Mouse (Mus musculus): ENCODE results near the gene Scap. TPM values are rescaled to one million over a fixed set of nuclear protein-coding genes. Genes with fewer than 3 reads are reported as not detected.
A peak's percentile ranks its signal among the peaks of the same experiment; 100 is the strongest.

Gene Scap
- polyA plus RNA-seq, 1 experiment from 2014 or later: 38.7 TPM

DNA sequence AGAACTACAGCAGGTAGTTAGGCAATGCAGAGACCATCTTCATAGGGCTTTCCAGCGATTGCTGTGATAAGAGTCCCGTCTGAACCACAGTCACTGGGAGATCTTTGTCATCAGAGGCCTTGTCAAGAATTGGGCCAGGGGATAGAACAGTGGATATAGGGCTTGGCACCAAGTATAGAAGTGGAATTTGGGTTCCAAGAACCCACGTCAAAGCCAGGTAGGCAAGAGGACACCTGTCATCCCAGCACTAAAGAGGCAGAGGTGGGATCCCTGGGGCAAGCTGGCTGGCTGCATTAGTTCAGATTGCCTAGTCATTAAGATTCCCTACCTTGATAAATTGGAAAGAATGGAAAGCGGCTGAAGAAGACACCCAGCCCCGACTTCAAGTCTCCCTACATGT lies 26.7 kb upstream of the Scap start:
- no peak overlapping the region for H3K27ac ChIP-seq (ENCODE audit: low read length)
- no peaks in the 10 kb centered on the region for H3K27me3 ChIP-seq (ENCODE audit: insufficient read depth, low read length)
- H3K4me2 ChIP-seq (replicated peaks; ENCODE audit: low read depth, low read length): no peak overlapping the region
- no peak for ATAC-seq (ENCODE audit: low FRiP score, low TSS enrichment)
- peaks cover 14% of the 10 kb centered on the region for H3K36me3 ChIP-seq (ENCODE audit: insufficient read depth, low read length)
- 91% methylated on average over 5 of the region's 5 CpGs for WGBS
- H3K4me3 ChIP-seq (ENCODE audit: low read length): no peak overlapping the region
- peaks cover 8% of the 10 kb centered on the region for H3K9me3 ChIP-seq (ENCODE audit: low read length)
- no peak overlapping the region for H3K9ac ChIP-seq (replicated peaks; ENCODE audit: low read length)
- H3K4me1 ChIP-seq (ENCODE audit: insufficient read depth, low read length): peaks cover 9% of the 10 kb centered on the region

DNA sequence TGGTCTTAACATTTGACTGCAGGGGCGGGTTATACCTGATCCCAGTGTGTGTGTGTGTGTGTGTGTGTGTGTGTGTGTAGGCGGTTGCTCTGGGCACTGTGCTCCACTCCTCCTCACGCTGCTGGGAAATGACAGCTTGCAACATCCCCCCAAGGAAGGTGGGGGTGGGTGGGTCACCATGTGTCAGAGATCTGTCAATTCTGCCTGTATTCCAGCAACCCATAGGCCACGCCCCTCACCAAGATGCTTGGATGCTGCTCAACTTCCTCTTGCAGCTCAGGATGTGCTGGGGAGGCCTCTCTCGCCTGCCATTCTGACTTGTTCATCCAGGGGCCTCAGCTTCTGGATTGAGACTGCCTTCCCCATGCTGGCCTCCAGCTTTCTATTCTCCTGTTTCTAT lies 18.4 kb upstream of the Scap start:
- Histone ChIP-seq H3K27me3 (ENCODE audit: insufficient read depth, low read length) (no peaks in the 10 kb centered on the region), H3K4me1 (ENCODE audit: insufficient read depth, low read length) (no peaks in the 10 kb centered on the region), H3K27ac (ENCODE audit: low read length) (no peak overlapping the region), H3K9ac (replicated peaks; ENCODE audit: low read length) (no peak overlapping the region), H3K9me3 (ENCODE audit: low read length) (no peaks in the 10 kb centered on the region), H3K4me3 (ENCODE audit: low read length) (no peak overlapping the region), H3K4me2 (replicated peaks; ENCODE audit: low read depth, low read length) (no peak overlapping the region), H3K36me3 (ENCODE audit: insufficient read depth, low read length) (peaks cover 57% of the 10 kb centered on the region)
- 54% methylated on average over 5 of the region's 5 CpGs for WGBS
- 0 out of 2 replicates have a peak, but pooled peaks have one; percentile 46 for ATAC-seq (ENCODE audit: low FRiP score, low TSS enrichment)

DNA sequence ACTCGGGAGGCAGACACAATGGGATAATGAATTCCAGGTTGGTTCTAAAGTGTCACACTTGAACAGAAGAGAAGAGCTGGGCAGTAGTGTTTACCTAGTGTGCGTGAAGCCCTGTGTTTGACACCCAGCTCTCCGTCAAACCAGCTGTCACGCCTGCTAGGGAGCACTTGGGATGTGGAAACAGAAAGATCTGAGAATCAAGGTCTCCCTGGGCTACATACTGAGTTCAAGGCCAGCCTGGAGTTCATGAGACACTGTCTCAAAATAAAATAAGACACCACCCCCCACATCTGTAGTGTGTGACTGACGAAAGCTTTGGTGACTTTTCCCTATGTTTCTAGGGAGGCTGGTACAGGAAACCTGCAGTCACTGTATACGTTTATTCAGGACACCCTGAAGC lies 17.7 kb upstream of the Scap start:
- H3K27ac ChIP-seq (ENCODE audit: low read length): no peak overlapping the region
- no peaks in the 10 kb centered on the region for H3K4me1 ChIP-seq (ENCODE audit: insufficient read depth, low read length)
- WGBS: 67% methylated on average over 6 of the region's 6 CpGs
- no peaks in the 10 kb centered on the region for H3K9me3 ChIP-seq (ENCODE audit: low read length)
- H3K4me2 ChIP-seq (replicated peaks; ENCODE audit: low read depth, low read length): no peak overlapping the region
- H3K27me3 ChIP-seq (ENCODE audit: insufficient read depth, low read length): no peaks in the 10 kb centered on the region
- no peak overlapping the region for H3K4me3 ChIP-seq (ENCODE audit: low read length)
- peaks cover 52% of the 10 kb centered on the region for H3K36me3 ChIP-seq (ENCODE audit: insufficient read depth, low read length)
- ATAC-seq (ENCODE audit: low FRiP score, low TSS enrichment): no peak
- H3K9ac ChIP-seq (replicated peaks; ENCODE audit: low read length): no peak overlapping the region

DNA sequence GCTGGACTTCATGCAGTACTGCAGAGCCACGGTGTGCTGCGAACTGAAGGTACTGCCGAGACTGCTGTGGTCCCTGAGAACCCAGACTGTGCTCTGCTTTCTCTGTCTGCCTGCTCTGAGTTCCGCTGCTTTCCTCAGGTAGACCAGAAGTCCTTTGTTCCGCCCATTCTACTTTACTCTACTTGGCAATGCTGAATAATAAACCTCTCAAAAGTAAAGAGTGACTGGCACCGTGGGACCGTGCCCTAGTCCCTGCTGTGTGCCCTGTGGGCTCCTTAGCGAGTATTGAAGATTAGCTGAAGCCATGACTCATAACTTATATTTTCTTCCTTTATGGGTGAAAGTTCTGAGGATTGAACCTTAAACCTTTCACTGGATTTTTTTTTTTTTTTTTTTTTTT lies 17.2 kb upstream of the Scap start:
- Histone ChIP-seq H3K4me2 (replicated peaks; ENCODE audit: low read depth, low read length) (no peak overlapping the region), H3K4me3 (ENCODE audit: low read length) (no peak overlapping the region), H3K27ac (ENCODE audit: low read length) (no peak overlapping the region), H3K27me3 (ENCODE audit: insufficient read depth, low read length) (no peaks in the 10 kb centered on the region), H3K36me3 (ENCODE audit: insufficient read depth, low read length) (peaks cover 47% of the 10 kb centered on the region), H3K9ac (replicated peaks; ENCODE audit: low read length) (no peak overlapping the region), H3K9me3 (ENCODE audit: low read length) (no peaks in the 10 kb centered on the region), H3K4me1 (ENCODE audit: insufficient read depth, low read length) (no peaks in the 10 kb centered on the region)
- no peak for ATAC-seq (ENCODE audit: low FRiP score, low TSS enrichment)
- 93% methylated on average over 8 of the region's 8 CpGs for WGBS

DNA sequence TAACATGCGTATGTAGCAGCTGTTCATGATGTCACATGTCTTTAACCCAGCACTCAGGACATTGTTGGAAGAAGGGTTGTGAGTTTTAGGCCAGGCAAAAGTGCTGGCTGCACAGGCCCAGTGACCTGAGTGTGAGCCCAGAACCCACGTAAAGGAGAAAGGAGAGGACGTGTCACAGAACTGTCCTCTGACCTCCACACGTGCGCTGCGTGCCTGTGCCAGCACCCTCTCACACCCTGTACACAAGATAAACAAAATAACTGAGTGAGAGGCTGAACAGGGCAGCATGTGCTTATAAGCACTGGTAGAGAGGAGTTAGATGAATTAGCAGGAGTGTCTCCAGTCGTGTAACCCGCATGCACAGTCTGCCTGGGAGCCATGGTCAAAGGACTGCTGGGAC lies 16.6 kb upstream of the Scap start:
- Histone ChIP-seq H3K4me1 (ENCODE audit: insufficient read depth, low read length) (no peaks in the 10 kb centered on the region), H3K27me3 (ENCODE audit: insufficient read depth, low read length) (no peaks in the 10 kb centered on the region), H3K27ac (ENCODE audit: low read length) (no peak overlapping the region), H3K36me3 (ENCODE audit: insufficient read depth, low read length) (peaks cover 43% of the 10 kb centered on the region), H3K4me3 (ENCODE audit: low read length) (no peak overlapping the region), H3K4me2 (replicated peaks; ENCODE audit: low read depth, low read length) (no peak overlapping the region), H3K9me3 (ENCODE audit: low read length) (no peaks in the 10 kb centered on the region), H3K9ac (replicated peaks; ENCODE audit: low read length) (no peak overlapping the region)
- 91% methylated on average over 8 of the region's 8 CpGs for WGBS
- ATAC-seq (ENCODE audit: low FRiP score, low TSS enrichment): no peak

DNA sequence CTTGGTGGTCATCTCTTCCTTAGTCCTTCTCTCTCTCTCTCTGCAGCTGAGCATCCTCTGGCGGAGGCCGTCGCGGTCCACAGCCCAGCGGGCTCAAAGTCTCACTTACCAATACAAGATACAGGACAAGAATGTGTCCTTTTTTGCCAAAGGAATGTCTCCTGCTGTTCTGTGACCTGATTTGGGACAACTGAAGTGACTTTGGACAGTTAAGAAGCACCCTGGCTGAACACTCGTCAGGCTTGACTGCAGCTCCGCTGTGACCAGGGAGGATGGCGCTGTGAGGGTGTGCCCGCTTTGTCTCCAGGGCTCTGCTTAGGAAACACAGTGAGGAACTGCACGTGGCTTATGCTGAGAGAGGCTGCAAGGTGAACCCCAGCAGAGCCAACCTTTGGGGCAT lies 12.3 kb upstream of the Scap start:
- Histone ChIP-seq H3K9me3 (ENCODE audit: low read length) (no peaks in the 10 kb centered on the region), H3K9ac (replicated peaks; ENCODE audit: low read length) (no peak overlapping the region), H3K4me2 (replicated peaks; ENCODE audit: low read depth, low read length) (no peak overlapping the region), H3K36me3 (ENCODE audit: insufficient read depth, low read length) (peaks cover 20% of the 10 kb centered on the region; the same call in 1 of the 2 replicates), H3K4me1 (ENCODE audit: insufficient read depth, low read length) (no peaks in the 10 kb centered on the region), H3K27me3 (ENCODE audit: insufficient read depth, low read length) (no peaks in the 10 kb centered on the region), H3K4me3 (ENCODE audit: low read length) (no peak overlapping the region), H3K27ac (ENCODE audit: low read length) (no peak overlapping the region)
- peak; percentile 86 for ATAC-seq (ENCODE audit: low FRiP score, low TSS enrichment)
- WGBS: 81% methylated on average over 10 of the region's 10 CpGs

DNA sequence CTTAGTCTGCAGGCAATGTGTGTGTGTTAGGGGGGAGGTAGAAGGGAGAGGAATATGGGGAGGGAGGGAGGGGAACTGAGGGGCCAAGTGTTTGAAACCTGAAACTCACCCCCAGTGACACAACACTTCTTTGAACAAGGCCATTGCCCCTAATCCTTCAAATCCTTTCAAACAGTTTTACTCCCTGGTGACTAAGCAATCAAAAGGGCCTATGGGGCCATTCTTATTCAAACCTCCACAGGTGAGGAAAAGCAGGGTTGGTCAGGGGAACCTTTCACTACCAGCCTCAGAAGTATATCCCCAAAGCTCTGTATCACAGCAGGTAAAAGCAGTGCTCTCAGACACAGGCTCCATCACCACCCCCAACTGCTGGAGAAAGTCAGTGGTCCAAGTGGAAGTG lies 10.1 kb upstream of the Scap start:
- no peak for ATAC-seq (ENCODE audit: low FRiP score, low TSS enrichment)
- no peaks in the 10 kb centered on the region for H3K27me3 ChIP-seq (ENCODE audit: insufficient read depth, low read length)
- no peak overlapping the region for H3K9ac ChIP-seq (replicated peaks; ENCODE audit: low read length)
- H3K27ac ChIP-seq (ENCODE audit: low read length): no peak overlapping the region
- no peaks in the 10 kb centered on the region for H3K9me3 ChIP-seq (ENCODE audit: low read length)
- H3K4me3 ChIP-seq (ENCODE audit: low read length): no peak overlapping the region
- no peaks in the 10 kb centered on the region for H3K4me1 ChIP-seq (ENCODE audit: insufficient read depth, low read length)
- H3K36me3 ChIP-seq (ENCODE audit: insufficient read depth, low read length): 0 out of 2 replicates have a peak, but pooled peaks cover 8% of the 10 kb centered on the region
- H3K4me2 ChIP-seq (replicated peaks; ENCODE audit: low read depth, low read length): no peak overlapping the region

DNA sequence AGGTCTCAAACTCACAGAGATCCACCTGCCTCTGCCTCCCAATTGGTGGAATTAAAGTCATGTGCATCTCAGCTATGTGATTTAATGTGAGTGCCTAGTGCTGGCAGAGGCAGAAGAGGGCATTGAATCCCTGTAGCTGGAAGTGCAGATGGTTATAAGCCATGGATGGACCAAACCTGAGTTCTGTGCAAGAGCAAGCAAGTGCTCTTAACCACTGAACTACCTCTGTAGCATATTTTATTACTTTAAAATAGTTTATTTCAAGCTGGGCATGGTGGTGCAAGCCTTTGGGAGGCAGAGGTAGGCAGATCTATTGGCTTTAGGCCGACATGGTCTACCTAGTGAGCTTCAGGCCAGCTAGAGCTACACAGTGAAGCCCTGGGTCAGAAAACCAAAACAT lies 8.9 kb upstream of the Scap start:
- H3K9me3 ChIP-seq (ENCODE audit: low read length): no peaks in the 10 kb centered on the region
- H3K4me1 ChIP-seq (ENCODE audit: insufficient read depth, low read length): no peaks in the 10 kb centered on the region
- H3K36me3 ChIP-seq (ENCODE audit: insufficient read depth, low read length): 0 out of 2 replicates have a peak, but pooled peaks cover 4% of the 10 kb centered on the region
- no peak overlapping the region for H3K27ac ChIP-seq (ENCODE audit: low read length)
- ATAC-seq (ENCODE audit: low FRiP score, low TSS enrichment): no peak
- H3K4me3 ChIP-seq (ENCODE audit: low read length): no peak overlapping the region
- no peak overlapping the region for H3K9ac ChIP-seq (replicated peaks; ENCODE audit: low read length)
- no peak overlapping the region for H3K4me2 ChIP-seq (replicated peaks; ENCODE audit: low read depth, low read length)
- 87% methylated on average over 1 of the region's 1 CpGs for WGBS
- H3K27me3 ChIP-seq (ENCODE audit: insufficient read depth, low read length): no peaks in the 10 kb centered on the region

DNA sequence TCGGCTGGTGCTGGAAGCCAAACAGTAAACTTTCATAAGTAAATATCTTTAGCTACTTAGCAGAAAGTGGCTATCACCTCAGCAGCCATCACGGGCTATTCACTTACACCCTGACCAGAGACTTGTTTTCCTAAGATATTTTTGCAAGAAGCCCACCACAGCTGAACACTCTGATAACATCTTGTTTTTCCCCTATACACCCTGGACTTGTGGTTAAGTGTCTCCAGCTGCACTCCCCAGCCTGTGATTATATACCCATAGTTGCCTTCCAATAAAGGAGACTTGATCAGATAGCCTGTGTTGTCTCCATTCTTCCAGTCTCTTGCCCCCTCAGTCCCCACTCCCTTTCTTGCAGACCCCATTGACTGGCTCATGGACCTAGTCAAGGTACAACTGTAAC lies 4.9 kb upstream of the Scap start:
- Histone ChIP-seq H3K4me2 (replicated peaks; ENCODE audit: low read depth, low read length) (no peak overlapping the region), H3K4me1 (ENCODE audit: insufficient read depth, low read length) (no peaks in the 10 kb centered on the region), H3K9ac (replicated peaks; ENCODE audit: low read length) (no peak overlapping the region), H3K9me3 (ENCODE audit: low read length) (no peaks in the 10 kb centered on the region), H3K4me3 (ENCODE audit: low read length) (no peak overlapping the region), H3K36me3 (ENCODE audit: insufficient read depth, low read length) (no peaks in the 10 kb centered on the region), H3K27ac (ENCODE audit: low read length) (no peak overlapping the region), H3K27me3 (ENCODE audit: insufficient read depth, low read length) (no peaks in the 10 kb centered on the region)
- ATAC-seq (ENCODE audit: low FRiP score, low TSS enrichment): no peak
- 79% methylated on average over 2 of the region's 2 CpGs for WGBS

DNA sequence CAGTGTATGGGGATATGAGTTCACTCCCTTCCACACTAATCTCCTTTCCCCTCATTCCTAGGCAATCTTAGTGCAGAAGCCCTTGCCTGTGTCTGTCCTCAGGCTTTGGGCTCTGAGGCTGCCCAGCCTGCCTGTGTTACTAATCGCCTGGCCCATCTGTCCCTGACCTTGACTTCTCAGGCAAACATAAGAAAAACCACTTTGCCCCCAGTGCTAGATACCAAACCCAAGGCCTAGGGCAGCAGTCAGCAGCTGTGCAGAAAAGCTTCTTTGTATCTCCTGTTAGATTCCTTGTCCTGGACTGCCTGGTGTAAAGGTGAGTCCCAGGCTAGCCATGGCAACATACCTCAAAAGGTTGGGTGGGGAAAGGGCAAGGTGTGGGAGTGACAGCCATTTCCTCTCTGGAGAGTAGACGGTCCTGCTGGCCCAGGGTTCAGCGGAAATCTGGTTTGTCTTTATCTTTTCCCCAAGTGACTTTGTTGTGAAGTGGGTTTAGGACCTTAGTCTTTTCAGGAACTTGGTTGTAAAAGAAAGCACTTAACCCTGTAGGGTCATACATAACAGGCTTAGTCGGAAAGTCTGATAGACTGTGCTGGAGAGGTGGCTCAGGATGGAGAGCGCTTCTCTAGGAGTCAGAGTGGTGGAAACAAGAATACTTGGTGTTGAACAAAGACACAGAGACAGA lies 4.0 kb upstream of the Scap start:
- Histone ChIP-seq H3K9me3 (ENCODE audit: low read length) (no peaks in the 10 kb centered on the region), H3K4me2 (replicated peaks; ENCODE audit: low read depth, low read length) (no peak overlapping the region), H3K4me3 (ENCODE audit: low read length) (no peak overlapping the region), H3K27me3 (ENCODE audit: insufficient read depth, low read length) (no peaks in the 10 kb centered on the region), H3K4me1 (ENCODE audit: insufficient read depth, low read length) (peaks cover 3% of the 10 kb centered on the region; the same call in 1 of the 2 replicates), H3K27ac (ENCODE audit: low read length) (no peak overlapping the region), H3K36me3 (ENCODE audit: insufficient read depth, low read length) (no peaks in the 10 kb centered on the region), H3K9ac (replicated peaks; ENCODE audit: low read length) (no peak overlapping the region)
- 51% methylated on average over 5 of the region's 5 CpGs for WGBS
- ATAC-seq (ENCODE audit: low FRiP score, low TSS enrichment): no peak
